Mouse (Mus musculus) erythroblast, embryonic 14.5 days (primary cell): ENCODE results near the gene Tmem9b.

Source experiments
- GATA1 ChIP-seq: IDR thresholded peaks from 2 replicates; pipeline ENCODE4 v1.6.1; 2012; ENCODE audit warnings: low read length, inconsistent platforms, mixed read lengths
- TAL1 ChIP-seq: IDR thresholded peaks from 3 replicates; pipeline ENCODE4 v1.6.1; 2012; ENCODE audit warnings: low read length, inconsistent platforms, mixed read lengths

- TF ChIP-seq GATA1, result no peak
- no peak for TF ChIP-seq TAL1
Observed at GRCm38 (mm10) chr7:109719286-109719685, 33.4 kb downstream of the Tmem9b start.
